Mouse (Mus musculus) heart, postnatal 25 days (tissue): ENCODE results near the gene Bmp2k. TPM values are rescaled to one million over a fixed set of nuclear protein-coding genes. Genes with fewer than 3 reads are reported as not detected.

ENCODE experiments used
- DNase-seq: peaks from one replicate; pipeline ENCODE4 v3.0.0; 2022; ENCODE audit warnings: low spot score
- intact Hi-C: fragments of 180-260 bp; cut with DNase I; formaldehyde crosslinking; loops from one replicate; pipeline ENCODE4 v1.15.1; 2025
- total RNA-seq, 2 experiments: library from RNA; stranded (reverse); gene quantifications; 2 replicates each; pipeline ENCODE4 v1.2.3; 2021

The Bmp2k gene
- total RNA-seq, 2 experiments from 2014 or later = 8.4 to 10.4 TPM

- DNase-seq = no peak
- intact Hi-C loops = loop anchor here (5.0 to 10.0 kb wide), 4 partner anchors 806 to 1739 kb away; no protein-coding TSS in a partner anchor
Measured at GRCm38 (mm10) chr5:97128242-97129226, 131.0 kb downstream of the Bmp2k start.

GRCm38 (mm10) chr5:97129589-97129988, 132.1 kb downstream of the Bmp2k start:
- DNase-seq = no peak
- intact Hi-C loops = loop anchor here (5.0 to 10.0 kb wide), 4 partner anchors 805 to 1738 kb away; no protein-coding TSS in a partner anchor

- intact Hi-C loops = loop anchor here (10.0 kb wide), 2 partner anchors 459 to 559 kb away; no protein-coding TSS in a partner anchor
Measured at GRCm38 (mm10) chr5:97135331-97135730, 137.8 kb downstream of the Bmp2k start.

More at GRCm38 (mm10) chr5:97135331-97135730, 137.8 kb downstream of the Bmp2k start:
- DNase-seq = no peak

Other genes starting within 250 kb of the Bmp2k start
- 10 to 100 TPM; 27.4 to 29.1 TPM for gene Anxa3, start 204.3 kb upstream of the Bmp2k start, total RNA-seq
- 1 to 10 TPM; 2.3 to 2.8 TPM for gene Paqr3, start 113.9 kb downstream of the Bmp2k start, total RNA-seq